Mouse (Mus musculus) spleen, adult 2 months (tissue): ENCODE measurements around the gene Gps1.

Experiments used
- CTCF ChIP-seq: fragments of 200-500 bp; IDR thresholded peaks from 2 replicates; pipeline ENCODE4 v1.5.1; 2011; ENCODE audit warnings: mild to moderate bottlenecking, inconsistent platforms; ENCODE audit not compliant: insufficient read depth, insufficient read length, insufficient replicate concordance; ENCODE audit errors: extremely low read depth
- POLR2A ChIP-seq: fragments of 200-500 bp; IDR thresholded peaks from 2 replicates; pipeline ENCODE4 v1.6.1; 2011; ENCODE audit warnings: low read depth, low read length, inconsistent platforms

DNA sequence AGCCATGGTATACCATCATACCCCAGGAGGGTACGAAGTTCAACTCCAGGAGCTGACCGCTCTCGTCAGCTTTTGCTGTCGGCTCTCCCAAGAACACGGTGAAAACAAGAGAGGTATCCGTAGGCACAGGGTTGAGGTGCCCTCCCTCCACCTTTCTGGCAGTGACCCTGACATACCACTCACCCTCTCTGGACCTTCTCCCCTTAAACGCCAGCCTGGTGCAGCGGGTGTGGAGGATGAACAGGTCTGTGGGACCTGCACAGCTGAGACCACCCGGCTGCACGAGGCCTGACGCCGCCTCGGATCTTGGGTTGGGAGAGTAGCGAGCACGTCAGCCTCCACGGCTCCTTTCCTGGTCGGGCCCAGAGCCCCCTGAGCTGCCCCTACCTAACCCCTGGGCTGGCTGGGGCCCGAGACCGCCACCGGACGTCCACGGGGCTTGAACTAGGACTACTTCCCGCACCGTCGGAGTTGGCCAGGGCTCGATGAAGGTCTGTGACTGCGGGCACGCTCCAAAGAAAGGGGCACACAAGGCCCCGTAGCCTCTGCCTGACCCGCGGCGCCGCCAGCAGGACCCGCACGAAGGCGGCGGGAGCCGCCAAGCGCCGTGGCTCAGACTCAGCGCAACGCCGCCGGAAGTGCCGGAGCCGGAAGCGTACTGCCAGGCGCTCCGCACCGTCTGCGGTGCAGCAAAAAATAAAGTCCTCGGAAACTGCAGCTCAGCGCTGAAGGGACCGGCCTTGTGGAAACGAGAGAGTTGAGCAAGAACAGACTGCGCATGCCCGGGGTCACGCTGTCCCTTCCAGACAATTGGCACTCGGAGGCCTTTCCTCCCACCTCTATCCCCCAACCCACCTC, 11.9 kb downstream of the Gps1 start, which contains the start of gene Dus1l:
- peak; percentile 70 for TF ChIP-seq POLR2A
- no peak for TF ChIP-seq CTCF
